Mouse (Mus musculus) brain, adult 2 months (tissue): Measurements from ENCODE around the gene Isg20.

Source experiments
- DNase-seq: peaks from one replicate; pipeline ENCODE4 v3.0.0; 2011; ENCODE audit warnings: low read depth, low spot score

Gene Isg20

GRCm38 (mm10) chr7:78912974-78913474 lies at the start of gene Isg20:
TSS of gene Isg20 (plus strand) at chr7:78913424.
- no peak for DNase-seq

GRCm38 (mm10) chr7:78863796-78864445 lies 49.3 kb upstream of the Isg20 start:
- no peak for DNase-seq

- no peak for DNase-seq
Measured at GRCm38 (mm10) chr7:78864446-78864802, 48.8 kb upstream of the Isg20 start.

GRCm38 (mm10) chr7:78865212-78865949 lies 47.8 kb upstream of the Isg20 start:
- DNase-seq: no peak

GRCm38 (mm10) chr7:78868731-78869130 lies 44.5 kb upstream of the Isg20 start:
- DNase-seq: no peak

GRCm38 (mm10) chr7:78872366-78872765 lies 40.9 kb upstream of the Isg20 start:
- DNase-seq: no peak

- DNase-seq: no peak
Measured at GRCm38 (mm10) chr7:78872831-78873230, 40.4 kb upstream of the Isg20 start.

GRCm38 (mm10) chr7:78881607-78882468 lies 31.4 kb upstream of the Isg20 start:
- peak; percentile 48 for DNase-seq

- peak; percentile 60 for DNase-seq
Measured at GRCm38 (mm10) chr7:78882469-78882837, 30.8 kb upstream of the Isg20 start.

GRCm38 (mm10) chr7:78883016-78883725 lies 30.1 kb upstream of the Isg20 start:
- no peak for DNase-seq

GRCm38 (mm10) chr7:78883726-78884060 lies 29.5 kb upstream of the Isg20 start:
- DNase-seq: no peak

- peak; percentile 72 for DNase-seq
Measured at GRCm38 (mm10) chr7:78884139-78884538, 29.1 kb upstream of the Isg20 start.

GRCm38 (mm10) chr7:78885404-78885803 lies 27.8 kb upstream of the Isg20 start:
- DNase-seq: peak; percentile 73

- peak; percentile 36 for DNase-seq
Measured at GRCm38 (mm10) chr7:78886496-78886895, 26.7 kb upstream of the Isg20 start.

GRCm38 (mm10) chr7:78887431-78887842 lies 25.8 kb upstream of the Isg20 start:
- DNase-seq: peak; percentile 36

GRCm38 (mm10) chr7:78890641-78891040 lies 22.6 kb upstream of the Isg20 start:
- peak; percentile 86 for DNase-seq

- no peak for DNase-seq
Measured at GRCm38 (mm10) chr7:78893917-78894316, 19.3 kb upstream of the Isg20 start.

GRCm38 (mm10) chr7:78895021-78895652 lies 18.1 kb upstream of the Isg20 start:
- DNase-seq: no peak

- peak; percentile 99 for DNase-seq
Measured at GRCm38 (mm10) chr7:78895653-78896333, 17.4 kb upstream of the Isg20 start, which contains the start of gene Aen. TSS of gene Aen (plus strand) at chr7:78895854.

GRCm38 (mm10) chr7:78897567-78897966 lies 15.7 kb upstream of the Isg20 start:
- DNase-seq: no peak
